Mouse (Mus musculus) midbrain, embryonic 13.5 days (tissue): ENCODE results near the gene Capn8. TPM values are rescaled to one million over a fixed set of nuclear protein-coding genes. Genes with fewer than 3 reads are reported as not detected.

Experiments used
- ATAC-seq: fragments of 200-750 bp; cut with Nextera tagmentation; 2 replicates; pipeline ENCODE4 v1.8.0; 2017; ENCODE audit warnings: mild to moderate bottlenecking, moderate TSS enrichment, moderate library complexity
- H3K27ac ChIP-seq: fragments of 300-500 bp; sonication (generic); 2 replicates; pipeline ENCODE4 v1.5.1; 2015; ENCODE audit warnings: inconsistent platforms, mild to moderate bottlenecking, moderate library complexity
- H3K27me3 ChIP-seq: fragments of 300-500 bp; sonication (generic); 2 replicates; pipeline ENCODE4 v1.6.1; 2015; ENCODE audit warnings: mild to moderate bottlenecking, inconsistent platforms
- H3K36me3 ChIP-seq: fragments of 300-500 bp; sonication (generic); 2 replicates; pipeline ENCODE4 v1.6.1; 2015; ENCODE audit warnings: mild to moderate bottlenecking, inconsistent platforms
- H3K4me1 ChIP-seq: fragments of 300-500 bp; sonication (generic); replicated peaks from 2 replicates; pipeline ENCODE4 v1.6.1; 2015; ENCODE audit warnings: inconsistent platforms
- H3K4me2 ChIP-seq: fragments of 300-500 bp; sonication (generic); replicated peaks from 2 replicates; pipeline ENCODE4 v1.6.1; 2015; ENCODE audit warnings: moderate library complexity, mild to moderate bottlenecking, inconsistent platforms
- H3K4me3 ChIP-seq: fragments of 300-500 bp; sonication (generic); replicated peaks from 2 replicates; pipeline ENCODE4 v1.5.1; 2015; ENCODE audit warnings: mild to moderate bottlenecking, inconsistent platforms
- H3K9ac ChIP-seq: fragments of 300-500 bp; sonication (generic); replicated peaks from 2 replicates; pipeline ENCODE4 v1.6.1; 2015; ENCODE audit warnings: mild to moderate bottlenecking, inconsistent platforms
- H3K9me3 ChIP-seq: fragments of 300-500 bp; sonication (generic); 2 replicates; pipeline ENCODE4 v1.6.1; 2016; ENCODE audit warnings: mild to moderate bottlenecking, inconsistent platforms
- WGBS: fragments of 180-500 bp; shearing (Covaris S2); methylation state at CpG from one replicate; pipeline ENCODE4 v1.1.7; 2015; 5-methylcytosine and 5-hydroxymethylcytosine counted together
- polyA plus RNA-seq: library from polyadenylated mRNA; unstranded; fragments of >200 nt; fragmentation: Nextera tagmentation; extraction: Ambion mirVana; gene quantifications from 2 replicates; pipeline ENCODE4 v1.2.1, GENCODE M21; 2015

The Capn8 gene
- 0.13 TPM in 1 of 2 replicates, not detected in the other for polyA plus RNA-seq

GRCm38 (mm10) chr1:182564408-182565120, at the start of gene Capn8:
Gene Capn8 (plus strand): TSS chr1:182565007.
- WGBS, result 78% methylated on average over 5 of the region's 5 CpGs
- Histone ChIP-seq H3K4me2 (no peak within 1 kb of the TSS), H3K4me1 (peaks cover 13% of the 10 kb centered on the region), H3K4me3 (no peak within 1 kb of the TSS), H3K27ac (no peak within 1 kb of the TSS), H3K9me3 (no peaks in the 10 kb centered on the region), H3K36me3 (no peaks in the 10 kb centered on the region), H3K27me3 (peaks cover 11% of the 10 kb centered on the region; the same call in 1 of the 2 replicates), H3K9ac (no peak within 1 kb of the TSS)
- no peak for ATAC-seq

GRCm38 (mm10) chr1:182516758-182517676, 47.8 kb upstream of the Capn8 start, which contains the start of gene Capn2:
Gene Capn2 (minus strand): TSS chr1:182517608.
- H3K27ac ChIP-seq, result peak within 1 kb of the TSS; percentile 86
- H3K27me3 ChIP-seq, result peaks cover 25% of the 10 kb centered on the region
- H3K4me1 ChIP-seq, result peaks cover 25% of the 10 kb centered on the region
- ATAC-seq, result peak; percentile 97
- H3K4me3 ChIP-seq, result peak within 1 kb of the TSS; percentile 76
- peaks cover 14% of the 10 kb centered on the region for H3K36me3 ChIP-seq
- H3K9me3 ChIP-seq, result no peaks in the 10 kb centered on the region
- H3K4me2 ChIP-seq, result peak within 1 kb of the TSS; percentile 88
- under 1% methylated on average over 78 of the region's 84 CpGs for WGBS
- H3K9ac ChIP-seq, result peak within 1 kb of the TSS; percentile 92

DNA sequence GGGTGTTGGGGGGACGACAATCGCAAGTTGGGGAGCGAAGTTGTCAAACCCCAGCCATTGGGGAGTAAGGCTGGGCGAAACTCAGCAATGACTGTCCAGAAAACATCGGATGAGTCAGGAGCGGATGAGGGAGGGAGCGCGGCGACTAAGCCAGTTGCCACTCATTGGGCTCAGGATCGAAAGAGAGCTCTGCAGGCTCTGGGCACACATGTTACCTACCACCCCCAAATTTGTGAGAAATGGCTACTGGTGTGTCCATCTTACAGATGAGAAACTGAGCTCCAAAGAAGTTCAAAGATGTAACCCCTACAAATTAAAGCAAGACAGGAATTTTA, 47.2 kb upstream of the Capn8 start:
- Histone ChIP-seq H3K4me3 (peak overlapping the region; percentile 76), H3K9me3 (no peaks in the 10 kb centered on the region), H3K9ac (peak overlapping the region; percentile 92), H3K36me3 (peaks cover 7% of the 10 kb centered on the region; the same call in 1 of the 2 replicates), H3K27ac (peak overlapping the region; percentile 86), H3K27me3 (peaks cover 25% of the 10 kb centered on the region), H3K4me2 (peak overlapping the region; percentile 88), H3K4me1 (peaks cover 25% of the 10 kb centered on the region)
- no peak; the same call in 1 of the 2 replicates for ATAC-seq
- WGBS, result under 1% methylated on average over 10 of the region's 10 CpGs

DNA sequence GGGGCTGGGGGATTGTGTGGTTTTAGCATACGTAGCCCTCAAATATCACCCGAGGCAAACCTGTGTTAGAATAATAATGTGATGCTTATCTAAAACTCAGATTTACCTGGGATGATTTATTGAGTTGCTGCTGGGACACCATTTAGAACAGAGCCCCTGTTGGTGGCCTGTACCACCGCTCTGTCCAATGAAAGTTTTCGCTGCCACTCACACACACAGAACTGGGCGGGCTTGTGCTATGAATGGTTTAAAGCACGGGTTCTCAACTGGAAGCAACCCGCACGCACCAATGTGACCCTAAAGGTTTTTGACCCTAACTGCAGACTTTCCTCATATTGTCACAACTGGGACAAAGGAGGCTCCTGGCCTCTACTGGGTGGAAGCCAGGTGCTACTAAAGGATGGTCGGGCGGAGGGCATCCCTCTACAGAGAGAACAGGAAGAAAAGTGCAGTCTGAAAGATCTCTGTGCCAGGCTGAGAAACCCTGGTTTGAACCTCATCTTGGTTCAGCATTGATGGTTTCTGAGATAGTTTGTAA, 46.6 kb upstream of the Capn8 start:
- H3K9me3 ChIP-seq, result no peaks in the 10 kb centered on the region
- H3K4me2 ChIP-seq, result no peak overlapping the region
- peaks cover 6% of the 10 kb centered on the region; the same call in 1 of the 2 replicates for H3K36me3 ChIP-seq
- H3K9ac ChIP-seq, result no peak overlapping the region
- 55% methylated on average over 10 of the region's 10 CpGs for WGBS
- peaks cover 25% of the 10 kb centered on the region for H3K4me1 ChIP-seq
- no peak overlapping the region for H3K27ac ChIP-seq
- peaks cover 25% of the 10 kb centered on the region for H3K27me3 ChIP-seq
- no peak overlapping the region for H3K4me3 ChIP-seq
- no peak for ATAC-seq

- H3K4me3 ChIP-seq, result no peak overlapping the region
- 84% methylated on average over 6 of the region's 6 CpGs for WGBS
- no peak for ATAC-seq
- peaks cover 25% of the 10 kb centered on the region for H3K4me1 ChIP-seq
- H3K4me2 ChIP-seq, result no peak overlapping the region
- H3K36me3 ChIP-seq, result peaks cover 6% of the 10 kb centered on the region; the same call in 1 of the 2 replicates
- H3K27ac ChIP-seq, result no peak overlapping the region
- H3K9ac ChIP-seq, result no peak overlapping the region
- peaks cover 25% of the 10 kb centered on the region for H3K27me3 ChIP-seq
- H3K9me3 ChIP-seq, result no peaks in the 10 kb centered on the region
These were observed 46.0 kb upstream of the Capn8 start for GRCm38 (mm10) chr1:182518811-182519210.

DNA sequence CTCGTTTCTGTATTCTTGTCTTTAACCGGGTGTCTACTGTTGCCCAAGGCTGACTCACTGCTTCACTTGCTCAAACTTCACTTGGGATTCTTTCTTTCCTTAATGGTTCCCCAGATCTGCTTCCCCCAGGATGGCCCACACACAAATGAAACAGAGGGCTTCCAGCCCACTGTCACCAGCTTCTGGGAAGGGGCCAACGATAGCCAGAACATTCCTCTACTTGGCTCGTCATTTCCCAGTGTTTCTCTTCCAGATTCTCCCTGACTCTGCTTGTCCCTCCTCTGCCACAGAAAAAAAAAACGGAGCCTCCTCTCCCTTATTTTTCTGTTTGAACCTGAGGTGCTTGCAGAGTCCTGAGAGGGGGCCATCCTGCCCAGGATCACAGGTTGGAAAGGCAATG, 45.5 kb upstream of the Capn8 start:
- Histone ChIP-seq H3K4me2 (no peak overlapping the region), H3K27ac (no peak overlapping the region), H3K4me1 (peaks cover 25% of the 10 kb centered on the region), H3K36me3 (peaks cover 6% of the 10 kb centered on the region; the same call in 1 of the 2 replicates), H3K27me3 (peaks cover 25% of the 10 kb centered on the region), H3K4me3 (no peak overlapping the region), H3K9ac (no peak overlapping the region), H3K9me3 (no peaks in the 10 kb centered on the region)
- ATAC-seq, result no peak
- 87% methylated on average over 5 of the region's 5 CpGs for WGBS

DNA sequence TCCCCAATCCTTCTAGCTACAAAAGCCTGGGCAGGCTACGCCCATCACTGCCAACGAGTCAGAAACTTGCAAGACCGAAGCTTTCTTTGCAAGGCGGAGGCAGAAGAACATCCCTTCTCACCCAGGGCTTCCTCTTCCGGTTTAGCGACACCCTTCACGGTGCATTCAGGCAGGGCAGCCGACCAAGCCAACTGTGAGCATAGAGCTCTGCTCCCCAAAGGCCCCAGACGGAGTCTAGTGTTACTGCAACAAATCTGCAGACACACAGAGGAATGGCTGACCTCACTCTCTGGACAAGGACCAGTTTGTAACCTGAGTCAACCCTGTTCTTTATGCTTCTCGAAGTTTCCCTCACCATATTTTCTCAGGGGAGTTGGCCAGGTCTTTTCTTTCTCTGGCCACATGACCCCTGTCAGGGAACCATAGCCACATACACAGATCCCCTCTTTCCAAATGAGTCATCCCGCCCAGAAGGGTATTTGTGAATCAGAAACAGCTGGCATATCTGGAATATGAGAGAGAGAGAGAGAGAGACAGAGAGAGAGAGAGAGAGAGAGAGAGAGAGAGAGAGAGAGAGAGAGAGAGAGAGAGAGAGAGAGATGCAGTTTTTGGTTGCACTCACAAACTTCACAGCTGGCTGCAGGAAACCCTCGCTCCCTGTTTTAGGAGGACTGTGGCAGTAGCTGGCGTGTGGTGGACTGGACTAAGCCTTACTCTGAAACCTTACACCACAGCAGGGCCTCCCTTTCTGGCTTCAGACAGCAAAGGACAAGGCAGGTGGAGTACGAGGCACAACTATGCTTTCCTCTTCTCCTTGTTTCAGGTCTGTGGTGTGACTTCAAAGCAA, 44.5 kb upstream of the Capn8 start:
- Histone ChIP-seq H3K36me3 (no peaks in the 10 kb centered on the region), H3K4me2 (no peak overlapping the region), H3K9ac (no peak overlapping the region), H3K9me3 (no peaks in the 10 kb centered on the region), H3K27ac (no peak overlapping the region), H3K27me3 (peaks cover 25% of the 10 kb centered on the region), H3K4me1 (peaks cover 20% of the 10 kb centered on the region), H3K4me3 (no peak overlapping the region)
- WGBS, result 25% methylated on average over 14 of the region's 14 CpGs
- ATAC-seq, result no peak

DNA sequence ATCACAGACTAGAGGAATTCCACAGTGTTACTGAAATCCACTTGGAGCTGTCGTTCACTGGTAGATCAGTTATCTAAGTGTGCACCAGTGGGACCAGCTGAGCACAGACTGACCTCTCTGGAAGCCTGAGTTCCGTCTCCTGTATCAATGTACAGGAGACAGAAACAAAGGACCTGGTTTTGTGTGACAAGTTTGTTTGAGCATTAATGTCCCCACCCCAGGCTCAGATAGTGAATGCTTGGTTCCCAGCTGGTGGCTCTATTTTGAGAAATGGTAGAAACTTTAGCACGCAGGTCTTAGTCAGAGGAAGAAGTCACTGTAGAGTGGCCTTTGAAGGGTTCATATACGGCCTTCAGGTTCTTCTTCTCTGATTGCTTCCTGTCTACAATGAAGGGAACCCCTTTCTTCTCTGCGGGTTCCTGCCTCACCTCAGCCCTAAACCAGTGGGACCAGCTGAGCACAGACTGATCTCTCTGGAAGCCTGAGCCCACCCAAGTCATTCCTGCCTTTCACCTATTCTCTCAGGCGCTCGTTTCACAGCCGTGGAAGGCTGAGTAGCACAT, 43.8 kb upstream of the Capn8 start:
- H3K27ac ChIP-seq, result no peak overlapping the region
- H3K9me3 ChIP-seq, result no peaks in the 10 kb centered on the region
- no peaks in the 10 kb centered on the region for H3K36me3 ChIP-seq
- no peak for ATAC-seq
- H3K4me3 ChIP-seq, result no peak overlapping the region
- 77% methylated on average over 8 of the region's 8 CpGs for WGBS
- no peak overlapping the region for H3K4me2 ChIP-seq
- peaks cover 13% of the 10 kb centered on the region for H3K4me1 ChIP-seq
- no peak overlapping the region for H3K9ac ChIP-seq
- peaks cover 25% of the 10 kb centered on the region for H3K27me3 ChIP-seq

GRCm38 (mm10) chr1:182522961-182523360, 41.8 kb upstream of the Capn8 start:
- Histone ChIP-seq H3K4me3 (no peak overlapping the region), H3K27ac (no peak overlapping the region), H3K27me3 (peaks cover 35% of the 10 kb centered on the region), H3K9ac (no peak overlapping the region), H3K36me3 (no peaks in the 10 kb centered on the region), H3K9me3 (no peaks in the 10 kb centered on the region), H3K4me2 (no peak overlapping the region), H3K4me1 (peaks cover 3% of the 10 kb centered on the region)
- WGBS, result 80% methylated on average over 5 of the region's 5 CpGs
- ATAC-seq, result no peak

GRCm38 (mm10) chr1:182523692-182524091, 41.1 kb upstream of the Capn8 start:
- Histone ChIP-seq H3K4me1 (peaks cover 11% of the 10 kb centered on the region), H3K27ac (no peak overlapping the region), H3K27me3 (peaks cover 28% of the 10 kb centered on the region), H3K36me3 (no peaks in the 10 kb centered on the region), H3K4me2 (no peak overlapping the region), H3K9me3 (no peaks in the 10 kb centered on the region), H3K4me3 (no peak overlapping the region), H3K9ac (no peak overlapping the region)
- 86% methylated on average over 3 of the region's 3 CpGs for WGBS
- ATAC-seq, result no peak

DNA sequence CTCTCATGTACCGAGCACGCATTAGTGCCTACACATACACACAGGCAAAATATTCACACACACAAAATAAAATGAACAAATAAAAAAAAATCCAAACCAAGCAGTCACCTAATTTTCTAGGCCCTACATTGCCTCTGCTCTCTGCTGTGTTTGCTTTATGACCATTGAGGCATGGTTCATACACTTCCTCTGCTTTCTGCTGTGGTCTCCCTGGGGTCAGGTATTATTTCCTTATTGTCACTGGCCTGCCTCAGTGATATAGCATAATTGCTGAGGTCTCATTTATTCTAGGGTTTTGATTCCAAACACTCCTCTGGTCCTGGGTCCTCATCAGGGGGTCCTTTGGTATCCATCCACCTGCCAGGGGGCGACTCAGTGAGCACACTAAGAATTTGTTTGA, 39.2 kb upstream of the Capn8 start:
- H3K4me1 ChIP-seq, result peaks cover 11% of the 10 kb centered on the region
- no peak overlapping the region for H3K9ac ChIP-seq
- no peaks in the 10 kb centered on the region for H3K9me3 ChIP-seq
- WGBS, result 87% methylated on average over 3 of the region's 3 CpGs
- no peak for ATAC-seq
- H3K27ac ChIP-seq, result no peak overlapping the region
- H3K36me3 ChIP-seq, result no peaks in the 10 kb centered on the region
- no peak overlapping the region for H3K4me3 ChIP-seq
- no peak overlapping the region for H3K4me2 ChIP-seq
- peaks cover 21% of the 10 kb centered on the region; the same call in 1 of the 2 replicates for H3K27me3 ChIP-seq
